Mouse (Mus musculus): ENCODE measurements at regions not wholly inside any gene's neighbourhood (a gene's known extent, or its start where the extent isn't known, plus 50 kb on each side); places are given as distances from the start of the nearest gene placed in this dataset.

- in situ Hi-C loops (cut with MboI, MseI) = no loop called here
Observed at GRCm38 (mm10) chr5:126019781-126020180, 488.2 kb downstream of the Tmem132b start.

GRCm38 (mm10) chr5:126023906-126024305 is 492.3 kb downstream of the Tmem132b start:
- in situ Hi-C loops (cut with MboI, MseI) = no loop called here

GRCm38 (mm10) chr5:126034846-126035245 is 503.3 kb downstream of the Tmem132b start:
- in situ Hi-C loops (cut with MboI, MseI) = no loop called here

DNA sequence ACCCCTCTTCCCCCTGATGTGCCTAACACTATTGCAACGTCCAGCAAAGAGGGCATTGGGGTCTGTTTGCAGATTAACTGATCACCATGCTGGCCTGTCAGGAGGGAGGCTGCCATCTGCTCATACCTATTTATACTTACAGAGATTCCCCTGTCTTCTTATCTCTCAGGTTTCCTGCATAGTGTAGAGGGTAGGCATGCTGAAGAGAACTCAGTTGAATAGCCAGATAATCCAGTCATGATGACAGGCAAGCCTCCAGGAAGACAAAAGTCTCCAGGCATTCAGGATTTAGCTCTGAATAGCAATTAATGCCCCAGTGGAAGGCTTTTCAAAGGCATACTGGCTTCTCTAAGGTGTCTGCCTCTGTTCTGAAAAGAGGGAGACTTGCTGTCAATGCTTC is 505.1 kb downstream of the Tmem132b start:
- in situ Hi-C loops (cut with MboI, MseI) = no loop called here

DNA sequence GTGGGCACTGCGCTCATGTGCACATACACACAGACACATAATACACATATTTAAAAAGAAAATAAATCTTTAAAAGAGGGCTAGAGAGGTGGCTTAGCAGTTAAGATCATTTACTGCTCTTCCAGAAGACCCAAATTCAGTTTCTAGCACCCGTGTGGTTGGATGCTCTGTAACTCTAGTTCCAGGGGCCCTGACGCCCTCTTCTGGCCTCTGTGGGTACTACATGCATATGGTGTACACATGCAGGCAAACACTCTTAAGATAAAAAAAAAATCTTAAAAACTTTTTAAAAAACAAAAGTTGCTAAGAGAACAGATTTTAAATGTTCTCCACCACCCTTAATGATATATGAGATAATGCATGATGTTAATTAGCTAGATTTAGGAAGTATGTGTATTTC is 514.2 kb downstream of the Tmem132b start:
- in situ Hi-C loops (cut with MboI, MseI) = no loop called here

DNA sequence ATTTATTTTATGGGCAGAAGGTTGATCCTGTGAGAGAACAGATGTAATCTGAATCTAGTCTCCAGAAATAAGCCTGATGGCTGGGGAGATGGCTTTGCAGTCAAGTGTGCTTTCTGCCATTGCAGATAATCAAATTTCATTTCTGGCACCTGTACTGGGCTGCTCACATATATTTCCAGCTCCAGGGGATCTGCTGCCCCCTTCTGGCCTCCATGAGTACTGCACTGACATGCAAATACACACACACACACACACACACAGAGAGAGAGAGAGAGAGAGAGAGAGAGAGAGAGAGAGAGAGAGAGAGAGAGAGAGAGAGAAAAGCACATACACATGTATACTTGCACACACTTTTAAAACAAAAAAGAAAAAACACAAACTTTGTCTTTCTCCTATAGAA is 532.1 kb downstream of the Tmem132b start:
- in situ Hi-C loops (cut with MboI, MseI) = no loop called here

DNA sequence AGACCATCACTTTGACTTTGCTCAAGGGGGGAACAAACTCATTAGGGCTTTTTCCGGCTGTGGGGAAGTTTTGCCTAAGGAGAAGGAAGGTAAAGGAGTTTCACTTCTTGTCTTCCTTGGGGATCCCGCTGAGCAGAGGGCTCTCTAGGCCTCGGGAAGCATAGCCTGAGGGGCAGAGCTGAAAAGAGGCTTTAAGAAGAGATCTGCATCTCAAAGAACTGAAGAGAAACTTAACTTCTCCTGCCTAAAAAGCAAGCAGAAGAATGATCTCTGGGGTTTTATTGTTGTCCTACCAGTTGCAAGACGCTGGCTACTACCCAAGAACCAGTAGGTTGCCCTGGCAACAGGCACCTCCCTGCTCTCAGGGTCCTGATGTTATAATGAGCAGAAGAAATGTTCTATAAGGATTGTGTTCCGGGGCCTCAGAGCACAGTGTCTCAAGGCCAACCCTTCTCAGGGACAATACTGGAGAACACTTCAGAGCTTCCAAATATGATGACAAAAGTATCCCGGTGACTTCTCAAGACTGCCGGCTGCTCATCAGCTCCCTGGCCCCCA is 547.8 kb downstream of the Tmem132b start:
- in situ Hi-C loops (cut with MboI, MseI) = no loop called here

GRCm38 (mm10) chr5:126088251-126088914 is 556.8 kb downstream of the Tmem132b start:
- in situ Hi-C loops (cut with MboI, MseI) = no loop called here

DNA sequence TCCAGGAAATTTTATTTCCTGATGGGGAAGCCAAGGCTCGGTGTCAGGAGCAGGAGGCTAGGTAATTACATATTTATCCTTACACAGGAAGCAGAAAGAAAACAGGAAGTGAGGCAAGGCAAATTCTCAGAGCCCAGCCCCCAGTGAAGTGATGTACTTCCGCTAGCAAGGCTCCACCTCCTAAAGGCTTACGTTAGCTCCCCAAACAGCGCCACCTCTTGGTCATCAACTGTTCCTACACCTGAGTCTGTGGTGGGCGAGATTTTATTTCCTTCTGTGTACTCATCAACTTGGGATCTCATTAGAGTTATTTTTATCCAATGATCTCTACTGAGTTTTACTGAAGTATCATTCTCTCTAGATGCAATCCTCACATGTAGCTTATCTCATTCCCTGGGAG is 561.6 kb downstream of the Tmem132b start:
- in situ Hi-C loops (cut with MboI, MseI) = no loop called here

GRCm38 (mm10) chr5:126096616-126097261 is 565.2 kb downstream of the Tmem132b start:
- in situ Hi-C loops (cut with MboI, MseI) = no loop called here

DNA sequence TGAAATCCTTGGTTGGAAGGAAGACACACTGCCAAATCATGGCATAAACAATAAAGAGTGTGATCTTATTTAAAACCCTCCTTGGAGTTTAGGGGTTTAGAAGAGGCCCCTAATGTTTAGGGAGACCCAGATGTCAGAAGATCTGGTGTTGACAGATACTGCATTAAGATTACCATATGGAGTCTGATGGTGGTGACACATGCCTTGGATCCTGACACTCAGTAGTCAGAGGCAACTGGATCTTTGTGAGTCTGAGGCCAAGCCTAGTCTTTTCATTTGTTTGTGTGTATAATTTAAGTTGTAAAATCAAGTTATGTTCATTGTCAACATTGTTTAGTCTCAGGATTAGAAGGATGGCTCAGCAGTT is 565.7 kb downstream of the Tmem132b start:
- in situ Hi-C loops (cut with MboI, MseI) = no loop called here

DNA sequence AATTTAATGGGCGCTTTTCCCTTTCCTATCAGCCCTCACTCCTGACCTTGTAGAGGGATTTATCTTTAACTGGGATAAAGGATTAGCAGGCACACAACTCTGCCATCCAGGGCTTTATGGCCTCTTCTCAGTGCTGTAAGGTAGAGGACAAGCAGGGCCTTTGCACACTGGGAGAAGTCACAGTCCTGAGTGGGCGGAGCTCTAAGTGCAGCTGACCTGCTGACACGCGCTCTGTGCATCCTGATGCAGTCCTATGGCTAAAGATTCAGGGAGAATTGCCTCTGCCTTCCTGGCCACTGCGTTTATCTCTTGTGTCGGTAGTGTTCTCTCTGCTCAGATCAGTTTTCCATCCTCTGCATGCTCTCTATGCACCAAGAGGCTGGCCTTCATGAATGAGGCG is 566.9 kb downstream of the Tmem132b start:
- in situ Hi-C loops (cut with MboI, MseI) = no loop called here

- in situ Hi-C loops (cut with MboI, MseI) = no loop called here
Observed at GRCm38 (mm10) chr5:126099931-126100330, 568.4 kb downstream of the Tmem132b start.

- in situ Hi-C loops (cut with MboI, MseI) = no loop called here
Observed at GRCm38 (mm10) chr5:126104464-126104863, 572.9 kb downstream of the Tmem132b start.

DNA sequence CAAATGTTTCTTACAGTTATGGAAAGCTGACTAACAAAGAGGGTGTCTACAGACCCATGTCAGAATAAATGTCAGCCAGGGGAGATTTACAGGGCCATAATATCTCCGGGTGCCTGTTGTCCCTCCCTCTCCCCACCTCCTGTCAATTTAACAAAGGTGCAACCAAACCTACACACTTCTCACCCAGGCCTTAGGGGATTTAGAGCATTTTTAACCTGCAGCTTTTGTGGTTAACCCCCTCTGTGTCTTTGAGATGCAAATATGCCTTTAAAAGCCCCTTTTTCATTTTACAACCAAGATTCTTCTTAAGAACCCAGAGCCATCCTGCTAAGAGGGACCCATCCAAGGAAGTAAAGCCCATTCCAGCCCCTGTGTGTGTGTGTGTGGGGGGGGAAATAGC is 573.3 kb downstream of the Tmem132b start:
- in situ Hi-C loops (cut with MboI, MseI) = no loop called here

- in situ Hi-C loops (cut with MboI, MseI) = no loop called here
Observed at GRCm38 (mm10) chr5:126105446-126105845, 573.9 kb downstream of the Tmem132b start.

DNA sequence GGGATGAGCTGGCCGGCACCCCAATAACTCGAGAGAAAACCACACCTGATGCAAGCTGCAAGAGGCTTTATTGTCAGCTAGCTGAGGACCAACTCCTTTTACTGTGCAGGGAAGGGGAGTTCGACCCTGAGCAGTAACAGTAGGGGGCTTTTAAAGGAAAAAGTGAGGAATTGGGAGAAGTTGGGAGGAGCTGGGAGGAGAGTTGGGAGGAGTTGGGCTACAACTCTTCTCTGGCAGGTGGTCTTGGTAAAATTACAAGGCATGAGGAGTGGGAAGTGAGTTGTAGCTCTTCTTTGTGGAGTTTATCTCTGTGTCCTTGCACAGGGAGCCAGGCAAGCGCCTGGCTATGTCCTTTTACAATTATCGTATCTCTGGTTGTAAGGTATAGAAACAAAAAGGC is 575.4 kb downstream of the Tmem132b start:
- in situ Hi-C loops (cut with MboI, MseI) = no loop called here

GRCm38 (mm10) chr5:126108837-126109236 is 577.3 kb downstream of the Tmem132b start:
- in situ Hi-C loops (cut with MboI, MseI) = no loop called here

GRCm38 (mm10) chr5:126117291-126117690 is 585.7 kb downstream of the Tmem132b start:
- in situ Hi-C loops (cut with MboI, MseI) = no loop called here

GRCm38 (mm10) chr5:126117906-126118521 is 586.4 kb downstream of the Tmem132b start:
- in situ Hi-C loops (cut with MboI, MseI) = no loop called here

- in situ Hi-C loops (cut with MboI, MseI) = no loop called here
Observed at GRCm38 (mm10) chr5:126118731-126119130, 587.2 kb downstream of the Tmem132b start.

GRCm38 (mm10) chr5:126123216-126123615 is 591.6 kb downstream of the Tmem132b start:
- in situ Hi-C loops (cut with MboI, MseI) = no loop called here

GRCm38 (mm10) chr5:126127486-126127885 is 595.9 kb downstream of the Tmem132b start:
- in situ Hi-C loops (cut with MboI, MseI) = no loop called here

All from regulatory T cell (primary cell).